Mouse (Mus musculus) intestine, postnatal 0 days (tissue): ENCODE data around the gene Rfx4. TPM values are rescaled to one million over a fixed set of nuclear protein-coding genes. Genes with fewer than 3 reads are reported as not detected.

Experiments used
- ATAC-seq: fragments of 200-750 bp; cut with Nextera tagmentation; 2 replicates; pipeline ENCODE4 v1.8.0; 2017; ENCODE audit warnings: mild to moderate bottlenecking, moderate TSS enrichment, moderate library complexity
- H3K27ac ChIP-seq: fragments of 300-500 bp; sonication (generic); 2 replicates; pipeline ENCODE4 v1.5.1; 2014; ENCODE audit warnings: mild to moderate bottlenecking, low read depth, low read length, moderate library complexity
- H3K27me3 ChIP-seq: fragments of 300-500 bp; sonication (generic); replicated peaks from 2 replicates; pipeline ENCODE4 v1.6.1; 2014; ENCODE audit warnings: low read length, mixed read lengths; ENCODE audit not compliant: control insufficient read depth, insufficient read depth
- H3K36me3 ChIP-seq: fragments of 300-500 bp; sonication (generic); 2 replicates; pipeline ENCODE4 v1.6.1; 2014; ENCODE audit warnings: mild to moderate bottlenecking, moderate library complexity; ENCODE audit not compliant: control insufficient read depth, insufficient read depth
- H3K4me1 ChIP-seq: fragments of 300-500 bp; sonication (generic); replicated peaks from 2 replicates; pipeline ENCODE4 v1.6.1; 2014; ENCODE audit warnings: antibody characterized with exemption, low read length, mixed read lengths; ENCODE audit not compliant: control insufficient read depth, insufficient read depth
- H3K4me2 ChIP-seq: fragments of 300-500 bp; sonication (generic); replicated peaks from 2 replicates; pipeline ENCODE4 v1.6.1; 2014; ENCODE audit warnings: low read depth, mild to moderate bottlenecking, moderate library complexity
- H3K4me3 ChIP-seq: fragments of 300-500 bp; sonication (generic); 2 replicates; pipeline ENCODE4 v1.5.1; 2014; ENCODE audit warnings: low read depth, low read length
- H3K9ac ChIP-seq: fragments of 300-500 bp; sonication (generic); 2 replicates; pipeline ENCODE4 v1.6.1; 2014; ENCODE audit warnings: mild to moderate bottlenecking, low read depth, low read length
- H3K9me3 ChIP-seq: fragments of 300-500 bp; sonication (generic); 2 replicates; pipeline ENCODE4 v1.6.1; 2016; ENCODE audit warnings: mixed run types; ENCODE audit not compliant: control insufficient read depth
- CTCF ChIP-seq: sonication (generic); IDR thresholded peaks from 2 replicates; pipeline ENCODE4 v1.5.1; 2016; ENCODE audit warnings: low read depth, mild to moderate bottlenecking, control low read depth, antibody characterized with exemption, moderate library complexity
- WGBS: fragments of 180-500 bp; shearing (Covaris S2); extraction: QIAGEN DNeasy Blood & Tissue Kit; methylation state at CpG from one replicate; pipeline ENCODE4 v1.1.7; 2014; 5-methylcytosine and 5-hydroxymethylcytosine counted together
- polyA plus RNA-seq: library from polyadenylated mRNA; unstranded; fragments of >200 nt; fragmentation: Nextera tagmentation; extraction: Ambion mirVana; gene quantifications from 2 replicates; pipeline ENCODE4 v1.2.1, GENCODE M21; 2015

The Rfx4 gene
- polyA plus RNA-seq, 1 experiment from 2014 or later: not detected

- H3K9ac ChIP-seq: no peak overlapping the region
- H3K27me3 ChIP-seq: no peaks in the 10 kb centered on the region
- TF ChIP-seq CTCF: no peak
- no peak overlapping the region for H3K27ac ChIP-seq
- WGBS: 86% methylated on average over 3 of the region's 3 CpGs
- no peaks in the 10 kb centered on the region for H3K9me3 ChIP-seq
- no peak for ATAC-seq
- H3K4me2 ChIP-seq: no peak overlapping the region
- no peaks in the 10 kb centered on the region for H3K36me3 ChIP-seq
- no peaks in the 10 kb centered on the region for H3K4me1 ChIP-seq
- no peak overlapping the region for H3K4me3 ChIP-seq
These were observed 152.1 kb downstream of the Rfx4 start for GRCm38 (mm10) chr10:84908006-84908405.

- ATAC-seq: no peak
- Histone ChIP-seq H3K4me2 (no peak overlapping the region), H3K9me3 (no peaks in the 10 kb centered on the region), H3K4me1 (no peaks in the 10 kb centered on the region), H3K36me3 (no peaks in the 10 kb centered on the region), H3K4me3 (no peak overlapping the region), H3K27ac (no peak overlapping the region), H3K27me3 (no peaks in the 10 kb centered on the region), H3K9ac (no peak overlapping the region)
- TF ChIP-seq CTCF: no peak
- 88% methylated on average over 3 of the region's 3 CpGs for WGBS
These were observed 152.6 kb downstream of the Rfx4 start for GRCm38 (mm10) chr10:84908471-84908870.

GRCm38 (mm10) chr10:84909021-84909801 is 153.3 kb downstream of the Rfx4 start:
- Histone ChIP-seq H3K9ac (no peak overlapping the region), H3K27ac (no peak overlapping the region), H3K36me3 (no peaks in the 10 kb centered on the region), H3K4me3 (no peak overlapping the region), H3K27me3 (no peaks in the 10 kb centered on the region), H3K4me1 (no peaks in the 10 kb centered on the region), H3K4me2 (no peak overlapping the region), H3K9me3 (no peaks in the 10 kb centered on the region)
- WGBS: 86% methylated on average over 17 of the region's 17 CpGs
- TF ChIP-seq CTCF: no peak
- ATAC-seq: no peak

GRCm38 (mm10) chr10:84910194-84910593 is 154.3 kb downstream of the Rfx4 start:
- 57% methylated on average over 7 of the region's 7 CpGs for WGBS
- Histone ChIP-seq H3K4me2 (no peak overlapping the region), H3K27ac (no peak overlapping the region), H3K9ac (no peak overlapping the region), H3K4me1 (no peaks in the 10 kb centered on the region), H3K27me3 (no peaks in the 10 kb centered on the region), H3K36me3 (no peaks in the 10 kb centered on the region), H3K9me3 (no peaks in the 10 kb centered on the region), H3K4me3 (no peak overlapping the region)
- ATAC-seq: no peak
- TF ChIP-seq CTCF: no peak

- no peak overlapping the region for H3K4me3 ChIP-seq
- no peak for ATAC-seq
- H3K27me3 ChIP-seq: no peaks in the 10 kb centered on the region
- H3K36me3 ChIP-seq: no peaks in the 10 kb centered on the region
- H3K27ac ChIP-seq: no peak overlapping the region
- WGBS: 55% methylated on average over 1 of the region's 1 CpGs
- no peak overlapping the region for H3K9ac ChIP-seq
- H3K4me1 ChIP-seq: no peaks in the 10 kb centered on the region
- no peak for TF ChIP-seq CTCF
- no peaks in the 10 kb centered on the region for H3K9me3 ChIP-seq
- H3K4me2 ChIP-seq: no peak overlapping the region
These were observed 155.0 kb downstream of the Rfx4 start for GRCm38 (mm10) chr10:84910758-84911384.

- H3K27ac ChIP-seq: no peak overlapping the region
- 82% methylated on average over 1 of the region's 1 CpGs for WGBS
- TF ChIP-seq CTCF: no peak
- ATAC-seq: no peak
- no peak overlapping the region for H3K9ac ChIP-seq
- H3K9me3 ChIP-seq: no peaks in the 10 kb centered on the region
- H3K4me1 ChIP-seq: no peaks in the 10 kb centered on the region
- no peaks in the 10 kb centered on the region for H3K27me3 ChIP-seq
- no peaks in the 10 kb centered on the region for H3K36me3 ChIP-seq
- no peak overlapping the region for H3K4me3 ChIP-seq
- H3K4me2 ChIP-seq: no peak overlapping the region
These were observed 157.3 kb downstream of the Rfx4 start for GRCm38 (mm10) chr10:84913148-84913547.
